Mouse (Mus musculus): ENCODE measurements at regions not wholly inside any gene's neighbourhood (a gene's known extent, or its start where the extent isn't known, plus 50 kb on each side); places are given as distances from the start of the nearest gene placed in this dataset.

GRCm38 (mm10) chr16:86812692-86813091, 541.3 kb upstream of the N6amt1 start:
- no peak for TF ChIP-seq POLR2A (IDR thresholded peaks at IDR 0.05; ENCODE audit: insufficient read depth, low read depth, low read length)
- no peak for TF ChIP-seq CTCF (IDR thresholded peaks at IDR 0.05)

All from heart, adult 2 months (tissue).